28 mouse cellular contexts compared by ENCODE assay signal in genomic region chr9:74476830-74477229, GRCm38 (mm10).
A peak's percentile ranks its signal among the peaks of the same experiment; 100 is the strongest.
DNase-seq lines count a peak whose midpoint lies in the region; ATAC-seq and TF ChIP-seq lines count a peak whose summit lies in the region.
"Had no signal": no experiment of that assay in that cellular context is flagged by ENCODE, and none has a peak within 500 bp of the region (broad histone marks: within the 10 kb centered on the region; RNA-seq: fewer than 3 reads in every experiment).

No protein-coding gene starts in this region.

- H3K4me1 ChIP-seq in heart, embryonic 10.5 days, result 0 out of 2 replicates have a peak, but pooled peaks cover 4% of the 10 kb centered on the region
- no peaks in the 10 kb centered on the region for H3K4me1 ChIP-seq in lung, postnatal 0 days (ENCODE audit: insufficient read depth, low read depth, low read length)
- H3K4me1 ChIP-seq: embryonic facial prominence, embryonic 13.5 days; forebrain, embryonic 10.5 days; forebrain, embryonic 15.5 days; hindbrain, embryonic 13.5 days; limb, embryonic 10.5 days; limb, embryonic 15.5 days; liver, embryonic 13.5 days; midbrain, embryonic 10.5 days; midbrain, embryonic 15.5 days had no signal

- no peak overlapping the region for H3K4me3 ChIP-seq in heart, embryonic 10.5 days
- H3K4me3 ChIP-seq in lung, postnatal 0 days (ENCODE audit: low read depth, low read length), result no peak overlapping the region
- H3K4me3 ChIP-seq: embryonic facial prominence, embryonic 13.5 days; forebrain, embryonic 10.5 days; forebrain, embryonic 15.5 days; heart, embryonic 12.5 days; hindbrain, embryonic 13.5 days; limb, embryonic 10.5 days; limb, embryonic 15.5 days; liver, embryonic 13.5 days; midbrain, embryonic 10.5 days; midbrain, embryonic 15.5 days; neural tube, embryonic 15.5 days had no signal

- no peak for TF ChIP-seq CTCF in lung, postnatal 0 days (IDR thresholded peaks at IDR 0.05)

- WGBS in heart, embryonic 10.5 days, result 34% methylated on average over 2 of the region's 2 CpGs
- 24% methylated on average over 2 of the region's 2 CpGs for WGBS in lung, postnatal 0 days

- no peaks in the 10 kb centered on the region for H3K27me3 ChIP-seq in heart, embryonic 10.5 days (ENCODE audit: insufficient read depth, poor library complexity, severe bottlenecking)
- H3K27me3 ChIP-seq in lung, postnatal 0 days (replicated peaks; ENCODE audit: insufficient read depth, low read length), result no peaks in the 10 kb centered on the region
- H3K27me3 ChIP-seq: embryonic facial prominence, embryonic 13.5 days; forebrain, embryonic 15.5 days; heart, embryonic 12.5 days; hindbrain, embryonic 13.5 days; limb, embryonic 15.5 days; liver, embryonic 13.5 days; midbrain, embryonic 15.5 days; neural tube, embryonic 15.5 days had no signal

- no peaks in the 10 kb centered on the region for H3K9me3 ChIP-seq in heart, embryonic 10.5 days
- H3K9me3 ChIP-seq in lung, postnatal 0 days (ENCODE audit: low read length), result no peaks in the 10 kb centered on the region
- H3K9me3 ChIP-seq: embryonic facial prominence, embryonic 13.5 days; forebrain, embryonic 10.5 days; forebrain, embryonic 15.5 days; heart, embryonic 12.5 days; hindbrain, embryonic 13.5 days; limb, embryonic 10.5 days; limb, embryonic 15.5 days; liver, embryonic 13.5 days; midbrain, embryonic 10.5 days; midbrain, embryonic 15.5 days; neural tube, embryonic 15.5 days had no signal

- H3K4me2 ChIP-seq in lung, postnatal 0 days (replicated peaks; ENCODE audit: low read depth, low read length), result no peak overlapping the region
- H3K4me2 ChIP-seq: embryonic facial prominence, embryonic 13.5 days; forebrain, embryonic 15.5 days; heart, embryonic 12.5 days; hindbrain, embryonic 13.5 days; limb, embryonic 15.5 days; liver, embryonic 13.5 days; midbrain, embryonic 15.5 days; neural tube, embryonic 15.5 days had no signal

- H3K36me3 ChIP-seq in heart, embryonic 10.5 days, result no peaks in the 10 kb centered on the region
- no peaks in the 10 kb centered on the region for H3K36me3 ChIP-seq in lung, postnatal 0 days (ENCODE audit: insufficient read depth, low read length)
- H3K36me3 ChIP-seq: embryonic facial prominence, embryonic 13.5 days; forebrain, embryonic 10.5 days; forebrain, embryonic 15.5 days; heart, embryonic 12.5 days; hindbrain, embryonic 13.5 days; limb, embryonic 10.5 days; limb, embryonic 15.5 days; liver, embryonic 13.5 days; midbrain, embryonic 10.5 days; midbrain, embryonic 15.5 days; neural tube, embryonic 15.5 days had no signal

- peak; percentile 50 for ATAC-seq in lung, postnatal 0 days
- ATAC-seq: forebrain, embryonic 15.5 days; intestine, embryonic 16.5 days; midbrain, embryonic 15.5 days had no signal

- peak; percentile 2 to 11 for DNase-seq in heart, adult 9 months (ENCODE audit: low spot score in 2 of 2)
- DNase-seq in heart, embryonic 10.5 days (ENCODE audit: low spot score), result no peak
- peak; percentile 62 for DNase-seq in brain, adult 2 months (ENCODE audit: low read depth, low spot score)
- peak; percentile 29 for DNase-seq in lung, postnatal 0 days (ENCODE audit: low spot score)
- peak; percentile 8 to 26 for DNase-seq in lung, postnatal 4 days
- no peak for DNase-seq in thymus, postnatal 25 days
- DNase-seq: adrenal gland, postnatal 10 days; B cell, adult 2 months; cerebellum, adult 11-12 months; cerebellum, postnatal 10 days; heart, postnatal 36 days; kidney, adult 8-10 months; kidney, postnatal 4 days; liver, embryonic 13.5 days; thymus, adult 2 months; thymus, postnatal 4 days had no signal

- H3K9ac ChIP-seq in lung, postnatal 0 days (replicated peaks; ENCODE audit: low read depth), result no peak overlapping the region
- H3K9ac ChIP-seq: embryonic facial prominence, embryonic 13.5 days; forebrain, embryonic 15.5 days; heart, embryonic 12.5 days; hindbrain, embryonic 13.5 days; limb, embryonic 15.5 days; liver, embryonic 13.5 days; midbrain, embryonic 15.5 days; neural tube, embryonic 15.5 days had no signal

- no peak for TF ChIP-seq EP300 in lung, postnatal 0 days (IDR thresholded peaks at IDR 0.05)

- H3K27ac ChIP-seq in heart, embryonic 10.5 days, result no peak overlapping the region
- H3K27ac ChIP-seq in lung, postnatal 0 days (ENCODE audit: low read length), result no peak overlapping the region
- H3K27ac ChIP-seq: embryonic facial prominence, embryonic 13.5 days; forebrain, embryonic 10.5 days; forebrain, embryonic 15.5 days; hindbrain, embryonic 13.5 days; kidney, postnatal 0 days; limb, embryonic 10.5 days; limb, embryonic 15.5 days; liver, embryonic 13.5 days; midbrain, embryonic 10.5 days; midbrain, embryonic 15.5 days; neural tube, embryonic 15.5 days had no signal

Comparison
In these comparisons a context has a peak if more than half of its experiments do, and no peak if none do; other contexts are left out.
1. DNase-seq: peak in heart, adult 9 months (2 of 2), brain, adult 2 months (single experiment), lung, postnatal 0 days (single experiment) and lung, postnatal 4 days (2 of 2); none in heart, embryonic 10.5 days (single experiment) and thymus, postnatal 25 days (single experiment).